20 mouse cellular contexts compared by ENCODE assay signal in genomic region chr5:132324246-132324883, GRCm38 (mm10).
A peak's percentile ranks its signal among the peaks of the same experiment; 100 is the strongest.
DNase-seq lines count a peak whose midpoint lies in the region; ATAC-seq and TF ChIP-seq lines count a peak whose summit lies in the region.
"Had no signal": no experiment of that assay in that cellular context is flagged by ENCODE, and none has a peak within 500 bp of the region (broad histone marks: within the 10 kb centered on the region; RNA-seq: fewer than 3 reads in every experiment).

No protein-coding gene starts in this region.

- peaks cover 15% of the 10 kb centered on the region for H3K4me1 ChIP-seq in embryonic facial prominence, embryonic 14.5 days (ENCODE audit: control insufficient read depth, insufficient read depth, low read length)
- H3K4me1 ChIP-seq in forebrain, embryonic 14.5 days (ENCODE audit: control insufficient read depth, insufficient read depth, low read length), result peaks cover 49% of the 10 kb centered on the region
- H3K4me1 ChIP-seq in lung, postnatal 0 days (ENCODE audit: insufficient read depth, low read depth, low read length), result no peaks in the 10 kb centered on the region
- H3K4me1 ChIP-seq: liver, embryonic 15.5 days; megakaryocyte, embryonic 14.5 days had no signal

- no peak for TF ChIP-seq CTCF in lung, postnatal 0 days (IDR thresholded peaks at IDR 0.05)

- peak; percentile 8 for DNase-seq in kidney, adult 9 months
- no peak for DNase-seq in kidney, postnatal 36 days
- peak; percentile 83 for DNase-seq in embryonic facial prominence, embryonic 14.5 days (ENCODE audit: low spot score)
- peak; percentile 73 for DNase-seq in forebrain, embryonic 14.5 days (ENCODE audit: low spot score)
- DNase-seq in retina, embryonic 14.5 days (ENCODE audit: low spot score), result peak; percentile 66
- DNase-seq in lung, postnatal 0 days (ENCODE audit: low spot score), result no peak
- DNase-seq: adrenal gland, postnatal 36 days; cerebellum, postnatal 14 days; gastrocnemius, adult 2 months; heart, adult 18-20 months; kidney, adult 11 months; layer of hippocampus, adult 9-11 months; lung, postnatal 10 days; right cerebral cortex, postnatal 14 days; thymus, adult 2 months had no signal

- no peaks in the 10 kb centered on the region for H3K36me3 ChIP-seq in embryonic facial prominence, embryonic 14.5 days (ENCODE audit: control insufficient read depth, insufficient read depth, low read length)
- no peaks in the 10 kb centered on the region for H3K36me3 ChIP-seq in forebrain, embryonic 14.5 days (ENCODE audit: control insufficient read depth, insufficient read depth, low read length)
- H3K36me3 ChIP-seq in lung, postnatal 0 days (ENCODE audit: insufficient read depth, low read length), result no peaks in the 10 kb centered on the region
- H3K36me3 ChIP-seq: liver, embryonic 15.5 days; stomach, embryonic 15.5 days had no signal

- TF ChIP-seq EP300 in lung, postnatal 0 days (IDR thresholded peaks at IDR 0.05), result no peak

- no peaks in the 10 kb centered on the region for H3K9me3 ChIP-seq in embryonic facial prominence, embryonic 14.5 days (ENCODE audit: control insufficient read depth, low read length)
- no peaks in the 10 kb centered on the region for H3K9me3 ChIP-seq in forebrain, embryonic 14.5 days (replicated peaks; ENCODE audit: control insufficient read depth, low read length)
- no peaks in the 10 kb centered on the region for H3K9me3 ChIP-seq in lung, postnatal 0 days (ENCODE audit: low read length)
- H3K9me3 ChIP-seq: limb, embryonic 12.5 days; liver, embryonic 15.5 days; stomach, embryonic 15.5 days had no signal

- H3K27me3 ChIP-seq in embryonic facial prominence, embryonic 14.5 days (replicated peaks; ENCODE audit: control insufficient read depth, insufficient read depth, low read length), result no peaks in the 10 kb centered on the region
- no peaks in the 10 kb centered on the region for H3K27me3 ChIP-seq in forebrain, embryonic 14.5 days (replicated peaks; ENCODE audit: control insufficient read depth, insufficient read depth, low read length)
- H3K27me3 ChIP-seq in lung, postnatal 0 days (replicated peaks; ENCODE audit: insufficient read depth, low read length), result no peaks in the 10 kb centered on the region
- H3K27me3 ChIP-seq: limb, embryonic 12.5 days; liver, embryonic 15.5 days; stomach, embryonic 15.5 days had no signal

- H3K9ac ChIP-seq in embryonic facial prominence, embryonic 14.5 days (ENCODE audit: low read depth, low read length), result no peak overlapping the region
- H3K9ac ChIP-seq in forebrain, embryonic 14.5 days (ENCODE audit: low read length), result no peak overlapping the region
- H3K9ac ChIP-seq in lung, postnatal 0 days (replicated peaks; ENCODE audit: low read depth), result no peak overlapping the region
- H3K9ac ChIP-seq: limb, embryonic 12.5 days; liver, embryonic 15.5 days; stomach, embryonic 15.5 days had no signal

- peak; percentile 83 for ATAC-seq in embryonic facial prominence, embryonic 14.5 days (ENCODE audit: low read depth)
- ATAC-seq in forebrain, embryonic 14.5 days, result peak; percentile 55
- ATAC-seq in megakaryocyte progenitor cell, adult 5-6 weeks (replicated peaks; ENCODE audit: poor library complexity), result no peak
- no peak for ATAC-seq in lung, postnatal 0 days

- H3K27ac ChIP-seq in embryonic facial prominence, embryonic 14.5 days (replicated peaks; ENCODE audit: low read depth, low read length), result no peak overlapping the region
- peak overlapping the region; percentile 3; the same call in 1 of the 2 replicates for H3K27ac ChIP-seq in forebrain, embryonic 14.5 days (ENCODE audit: low read depth, low read length)
- H3K27ac ChIP-seq in lung, postnatal 0 days (ENCODE audit: low read length), result no peak overlapping the region
- H3K27ac ChIP-seq: gastrocnemius, adult 2 months; limb, embryonic 12.5 days; liver, embryonic 15.5 days; stomach, embryonic 15.5 days had no signal

- no peak overlapping the region for H3K4me2 ChIP-seq in embryonic facial prominence, embryonic 14.5 days (ENCODE audit: low read depth, low read length)
- no peak overlapping the region for H3K4me2 ChIP-seq in forebrain, embryonic 14.5 days (ENCODE audit: low read length)
- no peak overlapping the region for H3K4me2 ChIP-seq in lung, postnatal 0 days (replicated peaks; ENCODE audit: low read depth, low read length)
- H3K4me2 ChIP-seq: limb, embryonic 12.5 days; liver, embryonic 15.5 days; stomach, embryonic 15.5 days had no signal

- WGBS in embryonic facial prominence, embryonic 14.5 days, result 49% methylated on average over 6 of the region's 6 CpGs
- WGBS in forebrain, embryonic 14.5 days, result 4% methylated on average over 6 of the region's 6 CpGs
- WGBS in lung, postnatal 0 days, result 83% methylated on average over 6 of the region's 6 CpGs

- no peak overlapping the region for H3K4me3 ChIP-seq in embryonic facial prominence, embryonic 14.5 days (ENCODE audit: low read depth, low read length)
- H3K4me3 ChIP-seq in forebrain, embryonic 14.5 days (ENCODE audit: low read depth, low read length), result no peak overlapping the region
- no peak overlapping the region for H3K4me3 ChIP-seq in lung, postnatal 0 days (ENCODE audit: low read depth, low read length)
- H3K4me3 ChIP-seq: gastrocnemius, adult 2 months; limb, embryonic 12.5 days; liver, embryonic 15.5 days; megakaryocyte, embryonic 14.5 days; stomach, embryonic 15.5 days had no signal

Comparison
In these comparisons a context has a peak if more than half of its experiments do, and no peak if none do; other contexts are left out.
1. DNase-seq: peak in kidney, adult 9 months (single experiment), embryonic facial prominence, embryonic 14.5 days (single experiment), forebrain, embryonic 14.5 days (single experiment) and retina, embryonic 14.5 days (single experiment); none in kidney, postnatal 36 days (0 of 2) and lung, postnatal 0 days (single experiment).
2. ATAC-seq: peak in embryonic facial prominence, embryonic 14.5 days (single experiment) and forebrain, embryonic 14.5 days (single experiment); none in megakaryocyte progenitor cell, adult 5-6 weeks (single experiment) and lung, postnatal 0 days (single experiment).